Mouse (Mus musculus) liver, postnatal 0 days (tissue): ENCODE results near the gene Cblc.

Source experiments
- CTCF ChIP-seq: sonication (generic); IDR thresholded peaks from 2 replicates; pipeline ENCODE4 v1.5.1; 2016; ENCODE audit warnings: antibody characterized with exemption, low read depth
- EP300 ChIP-seq: IDR thresholded peaks from 2 replicates; pipeline ENCODE4 v1.6.1; 2016; ENCODE audit warnings: antibody characterized with exemption, low read depth, mild to moderate bottlenecking

GRCm38 (mm10) chr7:19777049-19777723 lies 19.4 kb downstream of the Cblc start:
- TF ChIP-seq CTCF (no peak), EP300 (no peak)
